Mouse (Mus musculus): Measurements from ENCODE around the gene Ssh2. TPM values are rescaled to one million over a fixed set of nuclear protein-coding genes. Genes with fewer than 3 reads are reported as not detected.

Ssh2 gene
- polyA plus RNA-seq, 1 experiment: 43.8 TPM

DNA sequence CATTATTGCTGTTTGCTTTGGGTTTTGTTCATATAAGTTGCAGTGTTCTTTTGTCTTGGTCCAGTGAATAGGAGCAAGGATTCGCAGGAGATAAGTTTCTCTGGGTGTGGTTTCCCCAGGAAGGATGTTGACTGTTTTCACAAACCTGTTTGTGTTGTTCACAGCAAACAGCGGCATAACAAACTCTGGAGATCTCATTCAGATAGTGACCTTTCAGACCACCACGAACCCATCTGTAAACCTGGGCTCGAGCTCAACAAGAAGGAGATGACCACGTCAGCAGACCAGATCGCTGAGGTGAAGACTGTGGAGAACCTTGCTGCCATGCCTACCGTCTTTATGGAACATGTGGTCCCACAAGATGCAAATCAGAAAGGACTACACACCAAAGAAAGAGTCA, 233.1 kb downstream of the Ssh2 start:
- TF ChIP-seq CTCF (IDR thresholded peaks at IDR 0.05; ENCODE audit: control insufficient read depth, insufficient read depth, insufficient replicate concordance, low read depth, low read length): no peak
- no peak for TF ChIP-seq POLR2A (IDR thresholded peaks at IDR 0.05; ENCODE audit: control insufficient read depth, low read depth, low read length)
- Histone ChIP-seq H3K27me3 (ENCODE audit: control insufficient read depth, insufficient read depth, low read length) (no peaks in the 10 kb centered on the region), H3K27ac (ENCODE audit: control insufficient read depth, insufficient read depth, low read depth, low read length) (no peak overlapping the region), H3K4me1 (ENCODE audit: control insufficient read depth, insufficient read depth, low read length) (no peaks in the 10 kb centered on the region), H3K4me3 (ENCODE audit: control insufficient read depth, low read depth, low read length) (no peak overlapping the region), H3K36me3 (ENCODE audit: control insufficient read depth, insufficient read depth, low read length) (peaks cover 4% of the 10 kb centered on the region; the same call in 1 of the 2 replicates)

DNA sequence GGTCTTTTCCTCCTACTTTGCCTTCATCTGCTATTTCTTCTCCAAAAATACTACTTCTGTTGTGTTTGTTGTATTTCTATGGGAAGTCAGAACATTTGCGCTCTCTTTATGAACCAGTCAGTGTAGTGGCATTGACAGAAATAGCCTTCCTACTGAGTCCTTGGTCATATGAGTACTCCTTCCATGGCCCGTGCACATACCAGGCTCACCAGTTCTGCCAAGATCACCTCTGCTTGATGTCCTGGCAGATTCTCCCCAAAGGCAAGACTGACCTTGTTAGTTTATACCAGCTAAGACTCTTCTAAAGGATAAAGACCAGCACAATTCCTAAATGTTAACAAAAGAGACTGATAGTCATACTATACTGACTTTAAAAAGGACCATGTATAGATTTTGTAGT, 235.6 kb downstream of the Ssh2 start:
- Histone ChIP-seq H3K4me3 (ENCODE audit: control insufficient read depth, low read depth, low read length) (no peak overlapping the region), H3K27me3 (ENCODE audit: control insufficient read depth, insufficient read depth, low read length) (no peaks in the 10 kb centered on the region), H3K27ac (ENCODE audit: control insufficient read depth, insufficient read depth, low read depth, low read length) (no peak overlapping the region), H3K4me1 (ENCODE audit: control insufficient read depth, insufficient read depth, low read length) (no peaks in the 10 kb centered on the region), H3K36me3 (ENCODE audit: control insufficient read depth, insufficient read depth, low read length) (peaks cover 4% of the 10 kb centered on the region)
- TF ChIP-seq CTCF (IDR thresholded peaks at IDR 0.05; ENCODE audit: control insufficient read depth, insufficient read depth, insufficient replicate concordance, low read depth, low read length): no peak
- TF ChIP-seq POLR2A (IDR thresholded peaks at IDR 0.05; ENCODE audit: control insufficient read depth, low read depth, low read length): no peak

DNA sequence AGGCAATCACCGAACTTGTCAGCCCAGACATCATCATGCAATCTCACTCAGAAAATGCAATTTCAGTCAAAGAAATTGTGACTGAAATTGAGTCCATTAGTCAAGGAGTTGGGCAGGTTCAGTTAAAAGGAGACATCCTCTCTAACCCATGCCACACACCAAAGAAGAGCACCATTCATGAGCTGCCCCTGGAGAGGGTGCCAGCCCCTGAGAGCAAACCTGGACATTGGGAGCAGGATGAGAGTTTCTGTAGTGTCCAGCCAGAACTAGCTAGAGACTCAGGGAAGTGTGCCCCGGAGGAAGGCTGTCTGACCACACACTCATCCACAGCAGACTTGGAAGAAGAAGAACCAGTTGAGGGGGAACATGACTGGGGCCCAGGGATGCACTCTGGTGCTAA, 237.3 kb downstream of the Ssh2 start:
- H3K27ac ChIP-seq (ENCODE audit: control insufficient read depth, insufficient read depth, low read depth, low read length): no peak overlapping the region
- TF ChIP-seq CTCF (IDR thresholded peaks at IDR 0.05; ENCODE audit: control insufficient read depth, insufficient read depth, insufficient replicate concordance, low read depth, low read length) (no peak), POLR2A (IDR thresholded peaks at IDR 0.05; ENCODE audit: control insufficient read depth, low read depth, low read length) (no peak)
- H3K36me3 ChIP-seq (ENCODE audit: control insufficient read depth, insufficient read depth, low read length): peaks cover 4% of the 10 kb centered on the region
- no peaks in the 10 kb centered on the region for H3K27me3 ChIP-seq (ENCODE audit: control insufficient read depth, insufficient read depth, low read length)
- H3K4me3 ChIP-seq (ENCODE audit: control insufficient read depth, low read depth, low read length): no peak overlapping the region
- H3K4me1 ChIP-seq (ENCODE audit: control insufficient read depth, insufficient read depth, low read length): no peaks in the 10 kb centered on the region

DNA sequence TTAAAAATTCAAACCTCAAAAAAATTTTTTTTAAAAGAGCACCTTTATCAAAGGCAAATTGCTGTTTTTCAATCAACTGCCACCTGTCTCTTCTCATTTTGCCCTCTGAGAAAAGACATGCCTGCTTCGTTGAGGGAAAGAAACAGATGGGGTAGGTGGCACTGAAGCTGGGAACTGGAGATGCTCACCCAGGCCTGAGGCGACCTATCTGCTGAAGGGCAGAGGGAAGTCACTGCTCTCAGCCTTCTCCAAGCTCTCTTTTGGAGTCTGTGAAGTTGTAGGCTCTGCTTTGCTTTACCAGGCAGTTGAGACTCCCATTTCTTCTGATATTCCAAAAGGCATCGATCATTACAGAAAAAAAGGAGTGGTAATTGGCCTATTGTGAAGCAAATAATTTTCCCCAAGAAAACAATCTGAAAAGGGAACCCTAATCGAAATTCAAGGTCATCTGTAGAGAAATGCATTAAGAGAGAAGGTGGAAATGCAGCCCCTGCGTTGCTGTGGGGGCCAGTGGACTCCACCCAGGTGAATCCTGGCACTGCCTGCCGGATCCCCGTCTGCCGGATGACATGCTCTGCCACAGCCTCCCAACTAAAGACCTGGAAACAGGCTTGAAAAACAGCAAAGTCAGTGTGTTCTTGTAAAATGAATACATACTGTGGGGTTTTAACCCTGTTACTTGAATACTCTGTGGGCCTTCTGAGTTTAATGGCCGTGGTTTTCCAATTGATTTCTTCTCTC, 239.9 kb downstream of the Ssh2 start:
- H3K36me3 ChIP-seq (ENCODE audit: control insufficient read depth, insufficient read depth, low read length): peaks cover 4% of the 10 kb centered on the region

DNA sequence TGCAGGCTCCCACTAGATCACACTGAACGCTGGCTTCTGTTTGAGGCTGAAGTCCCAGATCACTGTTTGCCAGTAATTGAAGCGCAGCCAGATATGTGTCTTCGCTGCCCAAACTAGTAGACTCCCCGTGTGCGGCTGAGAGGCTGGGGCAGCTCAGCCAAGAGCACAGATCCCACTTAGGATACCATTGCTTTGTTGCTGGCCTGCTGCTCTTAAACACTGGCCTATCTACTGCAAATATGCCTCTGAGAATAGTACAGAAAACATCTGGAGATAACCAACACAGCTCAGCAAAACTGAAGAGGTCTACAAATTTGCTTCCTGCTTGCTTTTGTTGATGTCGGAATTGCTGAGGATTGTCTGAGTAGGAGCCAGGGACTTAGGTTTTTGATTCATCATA, 240.8 kb downstream of the Ssh2 start:
- H3K4me3 ChIP-seq (ENCODE audit: control insufficient read depth, low read depth, low read length): no peak overlapping the region
- H3K36me3 ChIP-seq (ENCODE audit: control insufficient read depth, insufficient read depth, low read length): peaks cover 4% of the 10 kb centered on the region
- H3K27me3 ChIP-seq (ENCODE audit: control insufficient read depth, insufficient read depth, low read length): no peaks in the 10 kb centered on the region
- H3K4me1 ChIP-seq (ENCODE audit: control insufficient read depth, insufficient read depth, low read length): peaks cover under 1% of the 10 kb centered on the region; the same call in 1 of the 2 replicates
- H3K27ac ChIP-seq (ENCODE audit: control insufficient read depth, insufficient read depth, low read depth, low read length): no peak overlapping the region
- TF ChIP-seq POLR2A (IDR thresholded peaks at IDR 0.05; ENCODE audit: control insufficient read depth, low read depth, low read length) (no peak), CTCF (IDR thresholded peaks at IDR 0.05; ENCODE audit: control insufficient read depth, insufficient read depth, insufficient replicate concordance, low read depth, low read length) (no peak)

More for the DNA sequence above, 239.9 kb downstream of the Ssh2 start:
- Histone ChIP-seq H3K27ac (ENCODE audit: control insufficient read depth, insufficient read depth, low read depth, low read length) (no peak overlapping the region), H3K4me3 (ENCODE audit: control insufficient read depth, low read depth, low read length) (no peak overlapping the region), H3K27me3 (ENCODE audit: control insufficient read depth, insufficient read depth, low read length) (no peaks in the 10 kb centered on the region), H3K4me1 (ENCODE audit: control insufficient read depth, insufficient read depth, low read length) (no peaks in the 10 kb centered on the region)
- TF ChIP-seq POLR2A (IDR thresholded peaks at IDR 0.05; ENCODE audit: control insufficient read depth, low read depth, low read length): no peak
- TF ChIP-seq CTCF (IDR thresholded peaks at IDR 0.05; ENCODE audit: control insufficient read depth, insufficient read depth, insufficient replicate concordance, low read depth, low read length): no peak

DNA sequence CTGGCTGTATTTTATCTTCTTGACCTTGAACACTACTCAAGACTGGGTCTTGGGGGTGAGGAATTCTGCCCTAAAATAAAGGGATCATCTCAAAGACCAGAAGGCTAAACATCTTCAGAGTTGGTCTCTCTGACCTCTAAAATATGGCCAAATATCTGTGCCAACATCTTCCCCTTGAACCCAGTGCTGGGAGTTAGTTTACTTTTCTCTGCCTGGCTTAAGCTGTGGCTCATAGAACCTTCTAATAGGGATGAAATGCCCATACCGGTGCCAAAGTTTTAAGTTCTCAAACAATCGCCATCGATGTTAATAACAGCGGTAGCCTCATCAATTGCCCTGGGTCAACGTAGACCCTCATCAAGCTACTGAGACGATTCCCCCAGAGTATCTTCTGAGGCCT, 245.8 kb downstream of the Ssh2 start:
- H3K4me1 ChIP-seq (ENCODE audit: control insufficient read depth, insufficient read depth, low read length): peaks cover 13% of the 10 kb centered on the region
- H3K27me3 ChIP-seq (ENCODE audit: control insufficient read depth, insufficient read depth, low read length): no peaks in the 10 kb centered on the region
- TF ChIP-seq CTCF (IDR thresholded peaks at IDR 0.05; ENCODE audit: control insufficient read depth, insufficient read depth, insufficient replicate concordance, low read depth, low read length) (no peak), POLR2A (IDR thresholded peaks at IDR 0.05; ENCODE audit: control insufficient read depth, low read depth, low read length) (no peak)
- no peak overlapping the region for H3K27ac ChIP-seq (ENCODE audit: control insufficient read depth, insufficient read depth, low read depth, low read length)
- H3K4me3 ChIP-seq (ENCODE audit: control insufficient read depth, low read depth, low read length): peak overlapping the region; percentile 83
- no peaks in the 10 kb centered on the region for H3K36me3 ChIP-seq (ENCODE audit: control insufficient read depth, insufficient read depth, low read length)

DNA sequence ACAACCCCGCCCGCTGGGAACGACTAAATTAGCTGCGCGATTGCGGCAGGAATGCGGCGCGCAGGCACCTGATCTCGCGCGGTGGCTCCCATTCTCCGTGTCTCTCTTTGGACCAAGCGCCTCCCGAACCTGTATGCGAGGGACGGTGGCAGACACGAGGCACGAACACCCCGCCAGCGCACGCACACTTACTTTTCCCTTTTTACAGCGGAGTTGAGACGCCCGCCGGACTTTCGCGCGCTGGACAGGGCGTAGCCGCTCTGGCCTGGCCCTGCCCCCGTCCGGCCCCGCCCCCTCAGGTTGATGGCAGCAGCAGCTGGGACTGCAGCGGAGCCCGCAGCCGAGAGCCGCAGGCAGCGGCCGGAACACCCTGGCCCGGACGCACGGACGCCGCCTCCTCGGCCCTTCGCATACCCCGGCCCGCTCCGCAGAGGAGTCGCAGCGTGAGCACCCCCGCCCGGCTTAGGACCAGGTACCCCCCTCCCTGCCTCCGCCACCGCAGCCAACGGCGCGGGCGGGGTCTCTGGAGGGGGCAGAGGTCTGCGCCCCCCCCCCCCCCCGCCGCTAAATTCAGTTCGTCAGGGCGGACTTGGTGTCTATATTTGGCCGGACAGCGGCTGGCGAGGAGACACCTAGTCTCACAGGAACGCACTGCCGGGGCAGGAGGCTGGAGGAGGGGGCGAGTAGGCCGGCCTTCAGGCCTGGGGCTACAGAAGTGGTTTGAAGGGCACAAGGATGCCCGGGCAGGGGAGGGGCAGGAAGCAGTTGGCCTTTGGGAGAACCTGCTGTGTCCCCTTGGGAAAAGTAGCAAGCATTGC, 246.4 kb downstream of the Ssh2 start, which contains the start of gene Coro6:
Coro6 (plus strand) TSS at position 129 of the 818 bp plus-strand sequence.
- no peaks in the 10 kb centered on the region for H3K36me3 ChIP-seq (ENCODE audit: control insufficient read depth, insufficient read depth, low read length)
- no peaks in the 10 kb centered on the region for H3K27me3 ChIP-seq (ENCODE audit: control insufficient read depth, insufficient read depth, low read length)
- H3K4me1 ChIP-seq (ENCODE audit: control insufficient read depth, insufficient read depth, low read length): peaks cover 14% of the 10 kb centered on the region
- H3K4me3 ChIP-seq (ENCODE audit: control insufficient read depth, low read depth, low read length): peak within 1 kb of the TSS; percentile 83
- TF ChIP-seq CTCF (IDR thresholded peaks at IDR 0.05; ENCODE audit: control insufficient read depth, insufficient read depth, insufficient replicate concordance, low read depth, low read length) (no peak), POLR2A (IDR thresholded peaks at IDR 0.05; ENCODE audit: control insufficient read depth, low read depth, low read length) (no peak)
- no peak within 1 kb of the TSS for H3K27ac ChIP-seq (ENCODE audit: control insufficient read depth, insufficient read depth, low read depth, low read length)

All from testis, adult 2 months (tissue).